Mouse (Mus musculus): ENCODE measurements around the gene Tmub1. TPM values are rescaled to one million over a fixed set of nuclear protein-coding genes. Genes with fewer than 3 reads are reported as not detected.

The Tmub1 gene
- polyA plus RNA-seq, 1 experiment from 2014 or later: 20.3 TPM

DNA sequence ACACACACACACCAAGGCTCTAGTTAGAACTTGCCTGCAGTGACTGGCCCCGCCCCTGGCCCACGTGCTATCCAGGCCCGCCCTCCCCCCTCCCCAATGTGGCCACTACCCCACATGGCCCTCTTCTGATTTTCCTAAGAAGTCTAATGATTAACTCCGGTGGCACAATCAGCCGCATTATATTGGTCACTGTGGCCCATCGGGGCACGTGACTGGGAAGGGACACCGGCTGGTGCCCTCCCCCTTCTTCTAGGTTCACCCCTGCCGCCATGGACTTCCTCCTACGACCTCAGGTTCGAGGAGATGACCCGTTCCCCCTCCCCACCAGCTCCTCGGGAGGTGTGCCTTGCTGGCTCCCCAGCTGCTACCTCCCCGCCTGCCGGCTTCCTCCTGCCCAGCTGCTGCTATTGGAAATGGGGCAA lies 19.7 kb downstream of the Tmub1 start:
- H3K9me3 ChIP-seq (replicated peaks; ENCODE audit: control insufficient read depth, low read length): no peaks in the 10 kb centered on the region
- peaks cover 28% of the 10 kb centered on the region for H3K4me1 ChIP-seq (ENCODE audit: control insufficient read depth, insufficient read depth, low read length)
- no peaks in the 10 kb centered on the region for H3K27me3 ChIP-seq (ENCODE audit: control insufficient read depth, insufficient read depth, low read length)
- H3K36me3 ChIP-seq (ENCODE audit: control insufficient read depth, insufficient read depth): peaks cover 20% of the 10 kb centered on the region
- H3K4me2 ChIP-seq (ENCODE audit: low read depth, low read length): no peak overlapping the region
- ATAC-seq (replicated peaks; ENCODE audit: extremely low read depth, insufficient read depth, low FRiP score): no peak
- 26% methylated on average over 15 of the region's 15 CpGs for WGBS
- no peak overlapping the region for H3K4me3 ChIP-seq (ENCODE audit: low read length)
- H3K9ac ChIP-seq (ENCODE audit: low read length): no peak overlapping the region
- no peak overlapping the region for H3K27ac ChIP-seq (ENCODE audit: low read length)

DNA sequence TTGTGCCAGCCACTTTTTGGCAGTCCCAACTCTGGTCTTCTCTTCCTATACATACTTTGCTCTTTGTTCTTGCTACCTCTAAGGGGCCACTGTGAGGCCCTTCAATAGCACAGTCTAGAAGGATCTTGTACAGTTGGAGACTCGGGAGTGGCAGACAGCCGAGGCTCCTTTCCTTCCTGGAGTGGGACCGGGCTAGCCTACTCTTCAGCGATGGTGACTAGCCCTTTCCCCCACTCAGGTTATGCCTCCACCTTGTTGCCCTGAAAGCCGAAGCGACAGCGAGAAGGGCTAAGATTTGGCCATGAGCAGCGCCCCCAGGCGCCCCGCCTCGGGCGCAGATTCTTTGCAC lies 20.4 kb downstream of the Tmub1 start:
- Histone ChIP-seq H3K4me3 (ENCODE audit: low read length) (no peak overlapping the region), H3K4me2 (ENCODE audit: low read depth, low read length) (peak overlapping the region; percentile 92; the same call in 1 of the 2 replicates), H3K36me3 (ENCODE audit: control insufficient read depth, insufficient read depth) (peaks cover 16% of the 10 kb centered on the region), H3K4me1 (ENCODE audit: control insufficient read depth, insufficient read depth, low read length) (peaks cover 33% of the 10 kb centered on the region), H3K27me3 (ENCODE audit: control insufficient read depth, insufficient read depth, low read length) (no peaks in the 10 kb centered on the region), H3K9me3 (replicated peaks; ENCODE audit: control insufficient read depth, low read length) (no peaks in the 10 kb centered on the region), H3K27ac (ENCODE audit: low read length) (no peak overlapping the region), H3K9ac (ENCODE audit: low read length) (peak overlapping the region; percentile 82; the same call in 1 of the 2 replicates)
- WGBS: 45% methylated on average over 12 of the region's 12 CpGs
- ATAC-seq (replicated peaks; ENCODE audit: extremely low read depth, insufficient read depth, low FRiP score): no peak

DNA sequence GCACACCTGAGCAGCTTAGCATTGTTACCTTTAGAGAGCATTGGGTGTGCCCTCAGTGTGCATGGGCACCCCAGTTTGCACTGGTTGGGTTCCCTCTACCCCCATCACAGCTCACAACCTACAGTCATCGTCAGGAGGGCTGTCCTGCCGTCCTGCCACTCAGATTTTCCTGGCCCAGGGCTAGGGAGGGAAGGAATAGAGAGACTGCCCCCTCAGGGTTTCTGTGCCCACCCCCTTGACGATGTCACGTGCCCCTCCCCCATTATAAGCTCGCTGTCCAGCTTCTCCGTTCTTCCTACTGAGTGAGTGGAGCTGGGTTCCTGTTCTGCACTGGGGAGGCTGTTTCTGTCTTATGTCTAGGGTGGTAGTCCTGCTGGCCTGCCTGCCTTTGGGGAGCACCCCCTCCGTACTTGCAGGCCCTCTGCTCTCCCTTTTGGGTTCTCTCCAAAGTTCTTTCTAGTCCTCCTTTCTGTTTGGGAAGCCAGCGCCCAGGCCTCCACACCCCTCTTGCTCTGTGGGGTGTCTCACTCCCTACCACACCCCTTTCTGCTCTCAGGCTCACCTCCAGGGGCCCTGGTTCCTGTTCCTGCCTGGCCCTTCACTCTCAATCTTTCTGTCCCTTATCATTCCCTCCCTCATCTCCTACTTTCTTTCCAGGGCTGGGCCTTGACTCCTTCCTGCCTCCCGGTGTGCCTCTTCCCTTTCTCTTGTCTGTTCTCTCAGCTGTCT lies 20.9 kb downstream of the Tmub1 start:
- no peaks in the 10 kb centered on the region for H3K9me3 ChIP-seq (replicated peaks; ENCODE audit: control insufficient read depth, low read length)
- H3K4me3 ChIP-seq (ENCODE audit: low read length): peak overlapping the region; percentile 79
- no peak for ATAC-seq (replicated peaks; ENCODE audit: extremely low read depth, insufficient read depth, low FRiP score)
- peak overlapping the region; percentile 92 for H3K4me2 ChIP-seq (ENCODE audit: low read depth, low read length)
- H3K27ac ChIP-seq (ENCODE audit: low read length): no peak overlapping the region
- 18% methylated on average over 9 of the region's 9 CpGs for WGBS
- peak overlapping the region; percentile 82 for H3K9ac ChIP-seq (ENCODE audit: low read length)
- H3K27me3 ChIP-seq (ENCODE audit: control insufficient read depth, insufficient read depth, low read length): no peaks in the 10 kb centered on the region
- peaks cover 11% of the 10 kb centered on the region; the same call in 1 of the 2 replicates for H3K36me3 ChIP-seq (ENCODE audit: control insufficient read depth, insufficient read depth)
- peaks cover 33% of the 10 kb centered on the region for H3K4me1 ChIP-seq (ENCODE audit: control insufficient read depth, insufficient read depth, low read length)

DNA sequence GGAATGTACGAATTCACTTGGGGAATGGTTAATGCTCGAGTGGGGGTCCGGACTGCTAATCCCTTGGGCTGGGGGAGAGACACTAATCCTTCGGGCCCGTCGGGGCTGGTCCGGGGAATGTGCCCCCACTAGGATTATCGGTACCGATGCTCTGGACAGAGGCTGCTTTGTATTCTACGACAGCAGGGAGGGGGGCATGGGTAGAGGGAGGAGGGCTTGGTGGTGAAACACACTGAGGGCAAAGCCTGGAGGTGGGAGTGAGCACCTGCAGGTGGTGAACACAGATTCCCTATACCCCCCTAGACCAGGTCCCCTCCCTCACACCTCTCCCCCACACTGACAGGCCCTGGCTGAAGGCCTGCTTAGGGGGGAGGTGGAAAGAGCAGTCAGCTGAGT lies 21.6 kb downstream of the Tmub1 start:
- ATAC-seq (replicated peaks; ENCODE audit: extremely low read depth, insufficient read depth, low FRiP score): 0 out of 2 replicates have a peak, but pooled peaks have one; percentile 1

DNA sequence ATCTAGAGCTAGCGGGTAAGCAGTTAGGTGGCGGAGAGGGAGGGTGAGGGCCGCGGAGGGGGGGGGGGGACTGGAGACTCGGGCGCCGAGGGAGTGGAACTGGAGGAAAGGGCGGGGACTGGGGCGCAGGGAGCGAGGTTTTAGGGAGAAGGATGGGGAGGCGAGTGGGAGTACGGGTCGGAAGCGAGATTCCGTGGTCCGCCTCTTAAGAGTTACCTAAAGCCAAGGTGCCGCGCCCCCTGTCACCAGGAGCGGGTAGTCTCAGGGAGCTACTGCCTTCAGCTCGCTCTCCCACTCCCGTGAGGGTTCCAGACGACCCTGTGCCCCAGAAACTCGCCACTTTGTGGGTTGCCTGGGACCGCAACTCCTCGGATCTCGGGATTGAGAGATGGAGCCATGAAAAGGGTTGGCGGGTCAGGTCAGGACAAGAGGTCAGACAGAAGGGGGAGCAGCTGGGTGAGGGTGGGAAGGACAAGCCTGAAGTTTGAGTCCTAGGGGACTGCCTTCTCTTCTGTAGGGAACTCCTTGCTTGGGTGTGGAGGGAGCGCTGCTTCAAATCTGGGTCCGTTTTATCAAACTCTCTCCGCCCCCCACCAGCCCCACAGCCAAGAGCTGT lies 22.1 kb downstream of the Tmub1 start:
- peaks cover 8% of the 10 kb centered on the region; the same call in 1 of the 2 replicates for H3K36me3 ChIP-seq (ENCODE audit: control insufficient read depth, insufficient read depth)
- H3K27me3 ChIP-seq (ENCODE audit: control insufficient read depth, insufficient read depth, low read length): no peaks in the 10 kb centered on the region
- peak overlapping the region; percentile 79 for H3K4me3 ChIP-seq (ENCODE audit: low read length)
- H3K4me1 ChIP-seq (ENCODE audit: control insufficient read depth, insufficient read depth, low read length): peaks cover 33% of the 10 kb centered on the region
- no peaks in the 10 kb centered on the region for H3K9me3 ChIP-seq (replicated peaks; ENCODE audit: control insufficient read depth, low read length)
- peak overlapping the region; percentile 92 for H3K4me2 ChIP-seq (ENCODE audit: low read depth, low read length)
- peak overlapping the region; percentile 97 for H3K27ac ChIP-seq (ENCODE audit: low read length)
- peak overlapping the region; percentile 82 for H3K9ac ChIP-seq (ENCODE audit: low read length)
- ATAC-seq (replicated peaks; ENCODE audit: extremely low read depth, insufficient read depth, low FRiP score): 0 out of 2 replicates have a peak, but pooled peaks have one; percentile 2
- under 1% methylated on average over 30 of the region's 30 CpGs for WGBS

More for the DNA sequence above, 21.6 kb downstream of the Tmub1 start:
- Histone ChIP-seq H3K36me3 (ENCODE audit: control insufficient read depth, insufficient read depth) (peaks cover 11% of the 10 kb centered on the region; the same call in 1 of the 2 replicates), H3K9ac (ENCODE audit: low read length) (peak overlapping the region; percentile 82), H3K4me2 (ENCODE audit: low read depth, low read length) (peak overlapping the region; percentile 92), H3K4me3 (ENCODE audit: low read length) (peak overlapping the region; percentile 79), H3K4me1 (ENCODE audit: control insufficient read depth, insufficient read depth, low read length) (peaks cover 33% of the 10 kb centered on the region), H3K9me3 (replicated peaks; ENCODE audit: control insufficient read depth, low read length) (no peaks in the 10 kb centered on the region), H3K27me3 (ENCODE audit: control insufficient read depth, insufficient read depth, low read length) (no peaks in the 10 kb centered on the region), H3K27ac (ENCODE audit: low read length) (peak overlapping the region; percentile 97; the same call in 1 of the 2 replicates)
- WGBS: 3% methylated on average over 10 of the region's 10 CpGs

DNA sequence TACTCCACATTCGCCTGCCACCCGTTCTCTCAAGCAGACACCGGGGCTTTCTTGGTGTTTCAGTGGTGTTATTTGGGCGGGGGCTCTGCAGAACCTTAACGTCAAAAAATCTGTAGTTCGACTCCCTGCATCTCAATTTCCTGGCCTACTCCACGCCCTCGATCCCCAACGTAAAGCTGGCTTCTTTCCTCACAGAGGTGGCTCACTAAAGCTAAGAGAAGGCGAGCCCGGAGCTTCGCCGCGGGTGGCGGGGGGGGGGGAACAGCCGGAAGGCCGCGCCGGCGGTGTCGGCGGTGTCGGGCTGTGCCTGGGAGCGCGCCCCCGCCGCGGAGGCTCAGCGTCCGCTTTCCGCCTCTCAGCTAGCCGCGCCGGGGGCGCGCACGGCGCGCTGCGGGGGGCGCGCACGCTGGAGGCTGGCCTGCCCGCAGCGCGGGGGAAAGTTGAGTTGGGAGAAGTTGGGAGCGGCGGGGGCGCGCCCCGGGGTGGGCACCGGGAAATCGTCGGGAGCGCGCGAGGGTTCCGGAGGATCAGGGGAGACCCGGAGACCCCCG lies 22.7 kb downstream of the Tmub1 start:
- 1% methylated on average over 59 of the region's 60 CpGs for WGBS
- peak; percentile 34 for ATAC-seq (replicated peaks; ENCODE audit: extremely low read depth, insufficient read depth, low FRiP score)
- H3K4me1 ChIP-seq (ENCODE audit: control insufficient read depth, insufficient read depth, low read length): peaks cover 33% of the 10 kb centered on the region

DNA sequence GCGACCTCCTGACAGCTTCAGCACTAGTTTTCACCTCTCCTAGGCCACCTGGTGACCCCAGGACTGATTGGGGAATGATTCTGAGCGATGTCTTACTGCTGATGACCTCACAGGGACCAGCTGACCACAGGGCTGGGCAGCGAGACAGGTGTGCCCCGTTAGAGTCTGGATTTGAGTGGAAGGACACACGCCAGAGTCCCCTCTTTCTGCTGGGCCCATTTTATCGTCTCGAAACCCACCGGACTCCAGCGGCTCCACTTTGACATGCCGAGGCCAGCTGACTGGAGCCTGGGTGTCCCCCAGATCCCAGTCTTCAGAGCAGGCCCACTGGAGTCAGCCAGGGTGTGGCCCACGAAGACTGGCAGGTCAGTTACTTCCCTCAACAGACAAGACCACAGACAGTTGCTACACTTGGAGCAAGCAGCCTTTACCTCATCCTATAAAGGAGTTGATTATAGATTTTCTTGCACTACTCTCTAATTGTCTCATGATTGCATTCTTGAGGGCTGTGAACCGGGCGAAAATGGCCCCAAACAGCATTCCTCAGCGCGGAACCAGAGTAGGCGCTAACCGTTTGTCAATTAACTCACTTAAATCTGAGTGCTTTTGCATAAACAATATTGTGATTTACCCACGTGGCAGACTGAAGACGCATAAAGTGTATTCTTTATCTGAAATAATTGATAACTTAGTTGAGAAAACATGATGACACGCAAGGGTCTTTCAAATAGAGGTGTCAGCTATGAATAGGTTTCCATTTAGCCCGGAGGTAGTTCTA lies 23.5 kb downstream of the Tmub1 start:
- H3K9me3 ChIP-seq (replicated peaks; ENCODE audit: control insufficient read depth, low read length): no peaks in the 10 kb centered on the region
- peak overlapping the region; percentile 79 for H3K4me3 ChIP-seq (ENCODE audit: low read length)
- ATAC-seq (replicated peaks; ENCODE audit: extremely low read depth, insufficient read depth, low FRiP score): peak; percentile 1
- 9% methylated on average over 21 of the region's 21 CpGs for WGBS
- peaks cover 7% of the 10 kb centered on the region for H3K36me3 ChIP-seq (ENCODE audit: control insufficient read depth, insufficient read depth)
- peaks cover 33% of the 10 kb centered on the region for H3K4me1 ChIP-seq (ENCODE audit: control insufficient read depth, insufficient read depth, low read length)
- no peaks in the 10 kb centered on the region for H3K27me3 ChIP-seq (ENCODE audit: control insufficient read depth, insufficient read depth, low read length)
- peak overlapping the region; percentile 97 for H3K27ac ChIP-seq (ENCODE audit: low read length)
- peak overlapping the region; percentile 92 for H3K4me2 ChIP-seq (ENCODE audit: low read depth, low read length)
- H3K9ac ChIP-seq (ENCODE audit: low read length): peak overlapping the region; percentile 82

More for the DNA sequence above, 22.7 kb downstream of the Tmub1 start:
- Histone ChIP-seq H3K27me3 (ENCODE audit: control insufficient read depth, insufficient read depth, low read length) (no peaks in the 10 kb centered on the region), H3K27ac (ENCODE audit: low read length) (peak overlapping the region; percentile 97), H3K4me3 (ENCODE audit: low read length) (peak overlapping the region; percentile 79), H3K9me3 (replicated peaks; ENCODE audit: control insufficient read depth, low read length) (no peaks in the 10 kb centered on the region), H3K9ac (ENCODE audit: low read length) (peak overlapping the region; percentile 82), H3K4me2 (ENCODE audit: low read depth, low read length) (peak overlapping the region; percentile 92), H3K36me3 (ENCODE audit: control insufficient read depth, insufficient read depth) (peaks cover 9% of the 10 kb centered on the region; the same call in 1 of the 2 replicates)

DNA sequence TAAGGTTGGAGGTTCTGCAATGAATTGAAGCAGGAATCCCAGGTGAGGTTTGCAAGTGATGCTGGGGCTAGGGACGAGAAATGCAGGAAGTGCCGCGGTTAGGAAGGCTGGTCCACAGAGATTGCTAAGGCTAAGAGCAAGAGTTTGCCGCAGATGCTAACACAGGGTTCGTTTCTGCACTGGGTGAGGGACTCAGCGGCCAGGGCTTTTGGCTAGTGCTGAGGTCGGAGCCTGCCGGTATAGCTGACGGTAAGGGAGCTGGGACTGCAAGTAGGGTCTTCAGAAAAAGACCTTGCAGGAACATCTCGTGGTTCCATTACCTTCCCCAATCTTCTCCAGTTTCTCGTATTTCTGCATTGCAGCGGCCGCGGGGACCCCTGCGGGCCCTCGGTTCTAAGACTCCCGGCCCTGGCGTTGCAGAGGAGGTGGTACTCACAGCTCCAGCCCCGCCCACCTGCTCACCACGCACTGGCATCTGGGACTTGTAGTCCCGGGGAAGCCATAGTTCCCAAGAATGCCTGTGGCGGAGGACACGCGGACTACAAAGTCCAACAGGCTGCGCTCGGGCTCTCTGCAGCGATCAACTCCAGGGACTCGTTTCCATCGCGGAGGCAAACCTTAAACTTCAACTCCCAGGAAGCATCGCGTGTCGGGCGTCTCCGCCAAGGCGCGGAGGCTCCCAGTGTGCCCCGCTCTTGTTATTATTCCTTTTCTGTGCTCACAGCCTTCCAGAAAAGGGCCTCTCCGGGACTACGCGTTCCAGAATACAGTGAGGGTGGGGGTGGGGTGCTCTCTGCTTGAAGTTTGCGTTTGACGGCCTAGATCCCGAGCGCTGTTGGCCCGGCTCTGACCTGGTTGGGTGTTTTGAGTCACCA lies 24.3 kb downstream of the Tmub1 start, which contains the start of the genes Cdk5 and Slc4a2:
Cdk5 (minus strand) TSS at position 402 of the 875 bp plus-strand sequence.
Slc4a2 (plus strand) TSS at position 709 of the 875 bp plus-strand sequence.
- Histone ChIP-seq H3K27me3 (ENCODE audit: control insufficient read depth, insufficient read depth, low read length) (no peaks in the 10 kb centered on the region), H3K36me3 (ENCODE audit: control insufficient read depth, insufficient read depth) (peaks cover 7% of the 10 kb centered on the region), H3K4me3 (ENCODE audit: low read length) (peak within 1 kb of the TSS; percentile 79), H3K4me1 (ENCODE audit: control insufficient read depth, insufficient read depth, low read length) (peaks cover 31% of the 10 kb centered on the region), H3K4me2 (ENCODE audit: low read depth, low read length) (peak within 1 kb of the TSS; percentile 92), H3K27ac (ENCODE audit: low read length) (peak within 1 kb of the TSS; percentile 97), H3K9ac (ENCODE audit: low read length) (peak within 1 kb of the TSS; percentile 82), H3K9me3 (replicated peaks; ENCODE audit: control insufficient read depth, low read length) (no peaks in the 10 kb centered on the region)
- peak; percentile 91 for ATAC-seq (replicated peaks; ENCODE audit: extremely low read depth, insufficient read depth, low FRiP score)
- WGBS: under 1% methylated on average over 46 of the region's 46 CpGs

Measured in heart, embryonic 16.5 days (tissue).